Mouse (Mus musculus) kidney, postnatal 0 days (tissue): ENCODE measurements around the gene Trim29. TPM values are rescaled to one million over a fixed set of nuclear protein-coding genes. Genes with fewer than 3 reads are reported as not detected.
A peak's percentile ranks its signal among the peaks of the same experiment; 100 is the strongest.

Experiments used
- ATAC-seq: fragments of 200-750 bp; cut with Nextera tagmentation; replicated peaks from 2 replicates; pipeline ENCODE4 v1.8.0; 2017; ENCODE audit warnings: low read depth, moderate number of reproducible peaks, moderate TSS enrichment, moderate library complexity; ENCODE audit not compliant: low FRiP score
- DNase-seq: peaks from one replicate; pipeline ENCODE4 v3.0.0-alpha.2; 2016; ENCODE audit warnings: low spot score
- H3K27ac ChIP-seq: fragments of 300-500 bp; sonication (generic); 2 replicates; pipeline ENCODE4 v1.5.1; 2014; ENCODE audit warnings: mild to moderate bottlenecking
- H3K27me3 ChIP-seq: fragments of 300-500 bp; sonication (generic); 2 replicates; pipeline ENCODE4 v1.6.1; 2014; ENCODE audit warnings: low read length, mixed read lengths; ENCODE audit not compliant: insufficient read depth
- H3K36me3 ChIP-seq: fragments of 300-500 bp; sonication (generic); 2 replicates; pipeline ENCODE4 v1.6.1; 2014; ENCODE audit warnings: low read length, mixed read lengths; ENCODE audit not compliant: insufficient read depth
- H3K4me1 ChIP-seq: fragments of 300-500 bp; sonication (generic); replicated peaks from 2 replicates; pipeline ENCODE4 v1.6.1; 2014; ENCODE audit warnings: antibody characterized with exemption, low read length, mixed read lengths; ENCODE audit not compliant: insufficient read depth
- H3K4me2 ChIP-seq: fragments of 300-500 bp; sonication (generic); 2 replicates; pipeline ENCODE4 v1.6.1; 2014; ENCODE audit warnings: mild to moderate bottlenecking, low read length, moderate library complexity, mixed read lengths
- H3K4me3 ChIP-seq: fragments of 300-500 bp; sonication (generic); replicated peaks from 2 replicates; pipeline ENCODE4 v1.5.1; 2014; ENCODE audit warnings: low read depth, low read length
- H3K9ac ChIP-seq: fragments of 300-500 bp; sonication (generic); 2 replicates; pipeline ENCODE4 v1.6.1; 2014; ENCODE audit warnings: low read depth, low read length
- H3K9me3 ChIP-seq: fragments of 300-500 bp; sonication (generic); replicated peaks from 2 replicates; pipeline ENCODE4 v1.6.1; 2016; ENCODE audit warnings: low read length, inconsistent platforms, mixed read lengths
- CTCF ChIP-seq: IDR thresholded peaks from 2 replicates; pipeline ENCODE4 v1.5.1; 2016; ENCODE audit warnings: antibody characterized with exemption, low read depth, mild to moderate bottlenecking, moderate library complexity
- WGBS: fragments of 180-500 bp; shearing (Covaris S2); extraction: QIAGEN DNeasy Blood & Tissue Kit; methylation state at CpG from one replicate; pipeline ENCODE4 v1.1.7; 2014; 5-methylcytosine and 5-hydroxymethylcytosine counted together
- polyA plus RNA-seq: library from polyadenylated mRNA; unstranded; fragments of >200 nt; fragmentation: Nextera tagmentation; extraction: Ambion mirVana; gene quantifications from 2 replicates; pipeline ENCODE4 v1.2.1, GENCODE M21; 2015

Trim29 gene
- polyA plus RNA-seq, 1 experiment from 2014 or later = 2.5 TPM

GRCm38 (mm10) chr9:43309087-43309872 is 1.4 kb upstream of the Trim29 start:
- WGBS = 86% methylated on average over 6 of the region's 6 CpGs
- Histone ChIP-seq H3K9ac (no peak overlapping the region), H3K36me3 (no peaks in the 10 kb centered on the region), H3K4me2 (no peak overlapping the region), H3K27me3 (no peaks in the 10 kb centered on the region), H3K4me3 (no peak overlapping the region), H3K9me3 (no peaks in the 10 kb centered on the region), H3K4me1 (no peaks in the 10 kb centered on the region), H3K27ac (no peak overlapping the region)
- no peak for ATAC-seq
- no peak for TF ChIP-seq CTCF
- no peak for DNase-seq

GRCm38 (mm10) chr9:43312190-43312589 is 1.5 kb downstream of the Trim29 start:
- no peaks in the 10 kb centered on the region for H3K36me3 ChIP-seq
- H3K27ac ChIP-seq = no peak overlapping the region
- ATAC-seq (no peak; the same call in 1 of the 2 replicates), DNase-seq (no peak)
- WGBS = 48% methylated on average over 7 of the region's 7 CpGs
- no peak for TF ChIP-seq CTCF
- H3K9ac ChIP-seq = no peak overlapping the region
- no peaks in the 10 kb centered on the region for H3K27me3 ChIP-seq
- no peak overlapping the region for H3K4me2 ChIP-seq
- H3K4me1 ChIP-seq = no peaks in the 10 kb centered on the region
- H3K4me3 ChIP-seq = no peak overlapping the region
- no peaks in the 10 kb centered on the region for H3K9me3 ChIP-seq

- ATAC-seq (no peak), DNase-seq (no peak)
- Histone ChIP-seq H3K27me3 (no peaks in the 10 kb centered on the region), H3K36me3 (no peaks in the 10 kb centered on the region), H3K9ac (no peak overlapping the region), H3K4me3 (no peak overlapping the region), H3K9me3 (no peaks in the 10 kb centered on the region), H3K4me2 (no peak overlapping the region), H3K27ac (no peak overlapping the region), H3K4me1 (no peaks in the 10 kb centered on the region)
- 82% methylated on average over 3 of the region's 3 CpGs for WGBS
- no peak for TF ChIP-seq CTCF
Observed at GRCm38 (mm10) chr9:43313805-43314204, 3.2 kb downstream of the Trim29 start.

GRCm38 (mm10) chr9:43315320-43315950 is 4.8 kb downstream of the Trim29 start:
- DNase-seq = peak; percentile 19
- no peak overlapping the region for H3K9ac ChIP-seq
- H3K4me3 ChIP-seq = no peak overlapping the region
- TF ChIP-seq CTCF = no peak
- no peak overlapping the region for H3K27ac ChIP-seq
- no peak for ATAC-seq
- no peaks in the 10 kb centered on the region for H3K27me3 ChIP-seq
- no peaks in the 10 kb centered on the region for H3K4me1 ChIP-seq
- H3K4me2 ChIP-seq = no peak overlapping the region
- H3K9me3 ChIP-seq = no peaks in the 10 kb centered on the region
- H3K36me3 ChIP-seq = no peaks in the 10 kb centered on the region
- 60% methylated on average over 3 of the region's 3 CpGs for WGBS

GRCm38 (mm10) chr9:43316466-43316865 is 5.8 kb downstream of the Trim29 start:
- TF ChIP-seq CTCF = no peak
- ATAC-seq (no peak), DNase-seq (no peak)
- Histone ChIP-seq H3K36me3 (no peaks in the 10 kb centered on the region), H3K9ac (no peak overlapping the region), H3K4me1 (no peaks in the 10 kb centered on the region), H3K9me3 (no peaks in the 10 kb centered on the region), H3K4me2 (no peak overlapping the region), H3K27me3 (no peaks in the 10 kb centered on the region), H3K4me3 (no peak overlapping the region), H3K27ac (no peak overlapping the region)
- WGBS = 88% methylated on average over 4 of the region's 4 CpGs

- H3K27me3 ChIP-seq = no peaks in the 10 kb centered on the region
- WGBS = 70% methylated on average over 10 of the region's 10 CpGs
- ATAC-seq (0 out of 2 replicates have a peak, but pooled peaks have one; percentile 29), DNase-seq (no peak)
- H3K4me2 ChIP-seq = no peak overlapping the region
- no peaks in the 10 kb centered on the region for H3K9me3 ChIP-seq
- TF ChIP-seq CTCF = no peak
- H3K27ac ChIP-seq = no peak overlapping the region
- no peaks in the 10 kb centered on the region for H3K36me3 ChIP-seq
- H3K4me1 ChIP-seq = no peaks in the 10 kb centered on the region
- H3K4me3 ChIP-seq = no peak overlapping the region
- no peak overlapping the region for H3K9ac ChIP-seq
Observed at GRCm38 (mm10) chr9:43318661-43319060, 8.0 kb downstream of the Trim29 start.
